Mouse (Mus musculus): ENCODE measurements at regions not wholly inside any gene's neighbourhood (a gene's known extent, or its start where the extent isn't known, plus 50 kb on each side); places are given as distances from the start of the nearest gene placed in this dataset.

GRCm38 (mm10) chr8:8931746-8932145 lies 241.4 kb upstream of the Arglu1 start:
- no peak for ATAC-seq (ENCODE audit: poor library complexity, severe bottlenecking)

GRCm38 (mm10) chr8:8928074-8928862 lies 237.9 kb upstream of the Arglu1 start:
- no peak for ATAC-seq (ENCODE audit: poor library complexity, severe bottlenecking)

DNA sequence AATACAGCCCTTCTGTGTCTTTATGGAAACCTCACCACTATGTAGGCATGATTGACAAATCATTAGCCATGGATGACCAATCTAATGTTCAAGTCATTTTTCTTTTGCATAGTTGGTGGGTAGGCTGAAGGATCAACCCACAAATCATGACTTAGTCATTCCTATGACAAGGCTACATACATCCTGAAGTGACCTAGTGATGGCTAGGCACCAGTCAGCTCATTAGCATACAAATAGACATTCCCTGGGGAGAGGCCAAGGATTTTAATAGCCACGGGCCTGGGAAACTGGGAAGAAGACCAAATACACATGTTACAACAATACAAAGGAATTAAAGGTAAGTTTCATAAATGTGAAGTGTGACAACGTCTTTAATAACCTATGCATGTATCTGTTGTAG lies 231.1 kb upstream of the Arglu1 start:
- no peak for ATAC-seq (ENCODE audit: poor library complexity, severe bottlenecking)

GRCm38 (mm10) chr8:8919582-8920503 lies 229.5 kb upstream of the Arglu1 start:
- ATAC-seq (ENCODE audit: poor library complexity, severe bottlenecking), result no peak

- ATAC-seq (ENCODE audit: poor library complexity, severe bottlenecking), result no peak
These were observed 228.7 kb upstream of the Arglu1 start for GRCm38 (mm10) chr8:8919040-8919439.

GRCm38 (mm10) chr8:8907478-8908165 lies 217.3 kb upstream of the Arglu1 start:
- ATAC-seq (ENCODE audit: poor library complexity, severe bottlenecking), result no peak

DNA sequence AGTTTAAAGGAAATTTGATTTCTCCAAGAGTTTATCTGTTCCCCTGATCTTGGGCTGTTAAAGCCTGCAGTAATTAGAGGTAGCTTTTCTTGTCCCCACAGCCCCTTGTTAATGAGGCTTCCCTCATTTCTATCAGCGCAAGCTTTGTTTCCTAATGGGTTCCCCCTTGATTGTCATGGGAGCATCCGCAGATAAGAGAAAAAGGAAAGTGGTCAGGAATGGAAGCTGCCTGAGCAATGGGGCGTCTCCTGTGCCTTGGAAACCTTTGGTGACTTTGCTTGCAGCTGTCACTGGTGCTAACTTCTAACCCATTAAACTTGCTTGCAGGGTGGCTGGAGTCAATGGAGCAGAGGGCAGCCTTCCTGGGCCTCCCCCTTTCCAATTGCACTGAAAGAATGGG lies 202.7 kb upstream of the Arglu1 start:
- no peak for ATAC-seq (ENCODE audit: poor library complexity, severe bottlenecking)

GRCm38 (mm10) chr8:8877286-8877685 lies 187.0 kb upstream of the Arglu1 start:
- no peak for ATAC-seq (ENCODE audit: poor library complexity, severe bottlenecking)

DNA sequence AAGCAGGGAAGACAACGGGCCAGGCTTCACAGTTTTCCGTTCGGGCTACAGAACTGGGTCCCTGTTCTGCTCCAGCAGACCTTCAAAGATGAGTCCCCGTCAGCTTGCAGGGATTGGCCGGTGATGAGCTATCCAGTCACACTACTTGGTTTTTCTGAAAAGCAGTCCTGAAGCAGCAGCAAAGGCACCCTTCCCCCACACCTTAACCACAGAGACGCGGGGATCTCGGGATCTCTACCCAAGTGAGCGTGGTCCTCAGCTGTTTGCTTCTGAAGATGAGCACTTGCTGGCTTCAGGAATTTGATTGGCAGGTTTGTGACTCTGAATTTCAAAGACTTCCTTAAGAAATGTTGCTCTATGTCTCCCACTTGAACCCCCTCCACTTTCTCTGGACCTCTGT lies 186.6 kb upstream of the Arglu1 start:
- no peak for ATAC-seq (ENCODE audit: poor library complexity, severe bottlenecking)

DNA sequence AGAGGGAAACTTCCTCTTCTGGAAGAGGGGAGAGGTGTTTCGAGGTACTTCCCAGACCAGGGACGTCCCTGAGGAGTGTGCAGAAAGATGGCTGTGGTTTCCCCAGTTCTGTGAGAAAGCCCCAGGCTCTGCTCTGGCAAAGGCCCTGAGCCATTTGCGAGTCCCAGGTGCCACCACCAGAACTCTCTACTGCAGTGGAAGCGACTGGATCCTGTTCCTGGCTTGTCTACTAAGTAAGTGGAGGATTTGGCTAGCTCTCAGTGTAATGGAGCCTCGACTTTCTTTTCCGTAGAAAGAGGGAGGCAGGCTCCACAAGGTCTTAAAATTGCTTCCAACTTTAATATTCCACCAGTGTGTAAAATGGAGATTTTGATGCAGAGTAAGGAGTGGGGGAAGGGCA lies 186.1 kb upstream of the Arglu1 start:
- ATAC-seq (ENCODE audit: poor library complexity, severe bottlenecking), result no peak

- no peak for ATAC-seq (ENCODE audit: poor library complexity, severe bottlenecking)
These were observed 181.6 kb upstream of the Arglu1 start for GRCm38 (mm10) chr8:8871938-8872337.

GRCm38 (mm10) chr8:8871039-8871438 lies 180.7 kb upstream of the Arglu1 start:
- no peak for ATAC-seq (ENCODE audit: poor library complexity, severe bottlenecking)

GRCm38 (mm10) chr8:8870487-8870886 lies 180.2 kb upstream of the Arglu1 start:
- ATAC-seq (ENCODE audit: poor library complexity, severe bottlenecking), result no peak

GRCm38 (mm10) chr8:8869338-8869737 lies 179.0 kb upstream of the Arglu1 start:
- ATAC-seq (ENCODE audit: poor library complexity, severe bottlenecking), result no peak

- ATAC-seq (ENCODE audit: poor library complexity, severe bottlenecking), result no peak
These were observed 177.6 kb upstream of the Arglu1 start for GRCm38 (mm10) chr8:8867924-8868323.

GRCm38 (mm10) chr8:8867126-8867777 lies 176.9 kb upstream of the Arglu1 start:
- ATAC-seq (ENCODE audit: poor library complexity, severe bottlenecking), result no peak

DNA sequence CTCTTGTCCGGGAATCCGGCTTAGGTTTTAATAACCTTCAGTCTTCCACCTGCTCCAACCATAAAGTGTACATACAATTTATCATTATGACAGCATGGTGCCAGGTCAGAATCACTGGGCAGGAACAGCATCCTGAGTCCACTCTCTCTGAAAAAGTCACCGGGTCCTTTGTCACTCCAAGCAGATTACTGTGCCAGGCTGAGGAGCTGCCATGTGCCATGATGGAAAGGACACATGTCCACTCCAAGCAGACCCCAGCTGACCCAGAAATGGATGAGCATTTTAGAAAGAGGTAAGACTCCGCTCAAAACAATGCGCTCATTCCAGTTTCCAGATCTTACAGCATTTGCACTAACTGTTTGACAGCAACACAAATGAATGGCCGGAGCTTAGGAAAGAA lies 172.4 kb upstream of the Arglu1 start:
- no peak for ATAC-seq (ENCODE audit: poor library complexity, severe bottlenecking)

DNA sequence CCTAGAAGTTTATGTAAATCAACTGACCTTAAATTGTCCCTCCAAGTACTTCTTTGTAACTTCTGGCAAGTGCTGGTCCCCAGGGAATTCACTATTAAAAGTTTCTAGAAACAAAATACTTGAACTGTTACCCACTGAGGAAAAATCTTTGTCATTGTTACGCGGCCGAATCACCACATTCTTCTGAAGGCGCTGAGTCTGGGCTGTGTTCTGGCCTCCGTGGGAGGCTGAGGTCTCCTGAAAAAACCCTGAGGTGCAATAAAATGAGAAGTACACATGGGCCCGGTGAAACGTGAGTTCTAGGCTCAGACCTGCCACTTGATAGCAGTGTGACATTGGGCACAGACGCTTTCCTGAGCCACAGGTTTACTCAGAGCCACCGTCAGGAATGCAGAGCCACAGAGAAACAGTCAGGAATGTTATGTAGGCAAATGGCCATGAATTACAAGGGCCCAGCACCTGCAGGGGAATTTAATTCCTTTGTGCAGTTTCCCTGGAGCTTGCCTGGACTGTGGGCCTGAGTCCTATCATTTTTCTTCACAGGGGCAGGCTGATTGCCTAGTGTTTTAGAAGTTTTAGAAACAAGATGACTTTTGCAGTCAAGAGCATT lies 171.1 kb upstream of the Arglu1 start:
- ATAC-seq (ENCODE audit: poor library complexity, severe bottlenecking), result no peak

- no peak for ATAC-seq (ENCODE audit: poor library complexity, severe bottlenecking)
These were observed 168.3 kb upstream of the Arglu1 start for GRCm38 (mm10) chr8:8858636-8859035.

DNA sequence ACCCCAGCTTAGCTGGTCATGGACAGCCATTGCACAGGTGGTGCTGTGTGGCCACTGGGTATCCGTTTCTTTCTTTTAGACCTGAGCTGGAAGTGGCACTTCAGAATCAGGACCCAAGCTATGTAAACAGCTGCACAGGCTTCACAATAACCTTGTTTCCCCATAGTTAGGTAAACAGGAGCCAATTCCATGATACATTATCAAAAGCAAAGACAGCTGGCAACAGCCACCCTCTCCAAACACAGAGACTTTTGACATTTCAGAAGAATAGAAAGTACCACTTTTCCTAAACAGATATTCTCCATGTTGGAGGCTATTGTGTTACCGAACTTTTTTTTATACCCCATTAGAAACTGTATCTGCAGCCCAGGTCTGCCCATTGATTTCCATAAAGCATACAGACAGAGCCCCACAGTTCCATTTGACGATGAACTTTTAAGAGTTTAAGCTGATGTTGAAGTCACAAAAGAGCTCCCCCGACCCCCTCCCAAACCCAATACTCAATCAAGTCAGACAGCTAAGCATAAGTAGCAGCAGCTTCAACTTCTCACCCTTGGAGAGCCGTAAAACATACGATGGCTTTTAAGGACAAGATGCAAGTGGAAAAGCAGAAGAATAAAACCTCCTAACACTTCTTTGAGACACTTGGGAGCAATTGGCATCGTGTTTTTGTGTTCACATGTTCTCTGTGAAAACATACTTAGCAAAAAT lies 162.5 kb upstream of the Arglu1 start:
- no peak for ATAC-seq (ENCODE audit: poor library complexity, severe bottlenecking)

All from megakaryocyte, adult 5-6 weeks (primary cell).